ENCODE assay signal across 27 mouse cellular contexts in genomic region chr11:26434229-26434628, GRCm38 (mm10). TPM values are rescaled to one million over a fixed set of nuclear protein-coding genes. Genes with fewer than 3 reads are reported as not detected.
DNase-seq lines count a peak whose midpoint lies in the region; ATAC-seq lines count a peak whose summit lies in the region.
"Had no signal": no experiment of that assay in that cellular context is flagged by ENCODE, and none has a peak within 500 bp of the region (broad histone marks: within the 10 kb centered on the region; RNA-seq: fewer than 3 reads in every experiment).

No protein-coding gene starts in this region.

- no peaks in the 10 kb centered on the region for H3K4me1 ChIP-seq in hindbrain, embryonic 10.5 days (replicated peaks)
- no peaks in the 10 kb centered on the region for H3K4me1 ChIP-seq in limb, embryonic 10.5 days
- H3K4me1 ChIP-seq: embryonic facial prominence, embryonic 10.5 days; embryonic facial prominence, embryonic 13.5 days; forebrain, embryonic 12.5 days; heart, embryonic 12.5 days; heart, embryonic 15.5 days had no signal

- DNase-seq in cerebellum, postnatal 4 days (ENCODE audit: low spot score in 2 of 2), result no peak
- peak; percentile 16 to 21 for DNase-seq in cerebellum, adult 18-20 months
- DNase-seq in cerebellum, postnatal 10 days, result peak; percentile 16 to 30
- peak; percentile 3 for DNase-seq in retina, postnatal 1 day
- no peak for DNase-seq in urinary bladder, postnatal 36 days (ENCODE audit: low spot score in 2 of 2)
- DNase-seq in hindbrain, embryonic 10.5 days (ENCODE audit: low spot score), result no peak
- DNase-seq in limb, embryonic 10.5 days (ENCODE audit: low spot score), result no peak
- DNase-seq: adrenal gland, postnatal 10 days; adrenal gland, postnatal 36 days; embryo, embryonic 11 days; gastrocnemius, postnatal 25 days; heart, adult 18-20 months; heart, postnatal 10 days; heart, postnatal 36 days had no signal

- no peaks in the 10 kb centered on the region for H3K27me3 ChIP-seq in hindbrain, embryonic 10.5 days (ENCODE audit: insufficient read depth, poor library complexity, severe bottlenecking)
- no peaks in the 10 kb centered on the region for H3K27me3 ChIP-seq in limb, embryonic 10.5 days (ENCODE audit: low read depth, poor library complexity, severe bottlenecking)
- H3K27me3 ChIP-seq: embryonic facial prominence, embryonic 13.5 days; forebrain, embryonic 12.5 days; forebrain, embryonic 15.5 days; heart, embryonic 12.5 days; heart, embryonic 15.5 days; Patski had no signal

- ATAC-seq in cerebellum, adult (ENCODE audit: insufficient number of reproducible peaks, low FRiP score, low TSS enrichment), result peak; percentile 80
- ATAC-seq: forebrain, embryonic 15.5 days; hindbrain, postnatal 0 days; inflammation-experienced regulatory T-cells, adult 6 months; intestine, embryonic 16.5 days; Patski had no signal

- H3K4me3 ChIP-seq in hindbrain, embryonic 10.5 days, result no peak overlapping the region
- no peak overlapping the region for H3K4me3 ChIP-seq in limb, embryonic 10.5 days
- H3K4me3 ChIP-seq: embryonic facial prominence, embryonic 10.5 days; embryonic facial prominence, embryonic 13.5 days; erythroblast, embryonic 14.5 days; forebrain, embryonic 12.5 days; forebrain, embryonic 15.5 days; heart, embryonic 12.5 days; heart, embryonic 15.5 days had no signal

- no peaks in the 10 kb centered on the region for H3K9me3 ChIP-seq in hindbrain, embryonic 10.5 days
- no peaks in the 10 kb centered on the region for H3K9me3 ChIP-seq in limb, embryonic 10.5 days (replicated peaks)
- H3K9me3 ChIP-seq: embryonic facial prominence, embryonic 10.5 days; embryonic facial prominence, embryonic 13.5 days; forebrain, embryonic 12.5 days; forebrain, embryonic 15.5 days; heart, embryonic 12.5 days; heart, embryonic 15.5 days had no signal

- H3K36me3 ChIP-seq in hindbrain, embryonic 10.5 days, result no peaks in the 10 kb centered on the region
- 0 out of 2 replicates have a peak, but pooled peaks cover 2% of the 10 kb centered on the region for H3K36me3 ChIP-seq in limb, embryonic 10.5 days
- H3K36me3 ChIP-seq: embryonic facial prominence, embryonic 10.5 days; embryonic facial prominence, embryonic 13.5 days; forebrain, embryonic 12.5 days; forebrain, embryonic 15.5 days; heart, embryonic 15.5 days had no signal

- no peak overlapping the region for H3K27ac ChIP-seq in hindbrain, embryonic 10.5 days
- no peak overlapping the region for H3K27ac ChIP-seq in limb, embryonic 10.5 days
- H3K27ac ChIP-seq: embryonic facial prominence, embryonic 10.5 days; embryonic facial prominence, embryonic 13.5 days; forebrain, embryonic 12.5 days; forebrain, embryonic 15.5 days; heart, embryonic 15.5 days; hindbrain, embryonic 14.5 days; hindbrain, postnatal 0 days had no signal

RNA-seq across cellular contexts. Expression of gene Fancl, which starts 48.3 kb away (rescaled TPM):
- polyA plus RNA-seq in hindbrain, embryonic 10.5 days (2016; fragmentation: Nextera tagmentation; extraction: Ambion mirVana), result 29.3 and 29.8 TPM in 2 replicates
- 32.2 and 34.9 TPM in 2 replicates for polyA plus RNA-seq in limb, embryonic 10.5 days (2016; fragmentation: Nextera tagmentation; extraction: Ambion mirVana)

Comparison
In these comparisons a context has a peak if more than half of its experiments do, and no peak if none do; other contexts are left out.
1. DNase-seq: peak in cerebellum, adult 18-20 months (2 of 2), cerebellum, postnatal 10 days (2 of 2) and retina, postnatal 1 day (single experiment); none in cerebellum, postnatal 4 days (0 of 2), urinary bladder, postnatal 36 days (0 of 2), hindbrain, embryonic 10.5 days (single experiment) and limb, embryonic 10.5 days (single experiment).